Mouse (Mus musculus) layer of hippocampus, postnatal 14 days (tissue): ENCODE measurements at regions not wholly inside any gene's neighbourhood (a gene's known extent, or its start where the extent isn't known, plus 50 kb on each side); places are given as distances from the start of the nearest gene placed in this dataset.

ENCODE experiments used
- DNase-seq, 2 experiments: peaks; one replicate each; pipeline ENCODE4 v3.0.0; 2021 to 2022; ENCODE audit warnings: low spot score in 2 of 2, mixed read lengths in 1 of 2
- microRNA-seq, 2 experiments: library from miRNA; unstranded; fragments of <30 nt; microRNA quantifications; one replicate each; pipeline ENCODE4 v1.2.0; 2021

- no peak for DNase-seq
These were observed 185.4 kb upstream of the Kcnab2 start for GRCm38 (mm10) chr4:152663069-152663468.

- DNase-seq = peak; percentile 37 to 55
These were observed 184.8 kb upstream of the Kcnab2 start for GRCm38 (mm10) chr4:152662439-152662838.

GRCm38 (mm10) chr4:152650198-152650597 is 172.5 kb upstream of the Kcnab2 start:
- no peak for DNase-seq

GRCm38 (mm10) chr4:152647620-152648019 is 169.9 kb upstream of the Kcnab2 start:
- no peak for DNase-seq

- DNase-seq = no peak
These were observed 169.4 kb upstream of the Kcnab2 start for GRCm38 (mm10) chr4:152647084-152647483.

DNA sequence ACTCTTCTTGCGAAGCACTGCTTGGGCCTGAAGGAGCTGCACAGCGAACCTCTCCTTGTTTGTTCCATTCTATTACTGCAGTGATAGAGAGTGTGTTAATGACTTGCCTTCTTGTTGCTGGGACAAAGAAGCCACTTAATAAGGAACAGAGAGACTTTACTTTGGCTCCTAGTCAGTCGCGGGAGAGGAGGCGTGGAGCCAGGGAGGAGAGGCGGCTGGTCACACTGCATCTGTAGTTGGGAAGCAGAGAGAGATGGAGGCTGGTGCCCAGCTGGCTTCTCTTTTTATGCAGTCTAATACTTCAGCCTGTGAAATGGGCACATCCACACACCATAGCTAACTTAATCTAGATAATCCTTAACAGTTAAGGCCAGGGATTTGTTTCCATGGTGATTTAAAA is 159.4 kb upstream of the Kcnab2 start:
- DNase-seq = peak in 1 of 2 experiments; percentile 60

GRCm38 (mm10) chr4:152633896-152634295 is 156.2 kb upstream of the Kcnab2 start:
- no peak for DNase-seq

GRCm38 (mm10) chr4:152628111-152628510 is 150.4 kb upstream of the Kcnab2 start:
- peak; percentile 64 to 83 for DNase-seq

DNA sequence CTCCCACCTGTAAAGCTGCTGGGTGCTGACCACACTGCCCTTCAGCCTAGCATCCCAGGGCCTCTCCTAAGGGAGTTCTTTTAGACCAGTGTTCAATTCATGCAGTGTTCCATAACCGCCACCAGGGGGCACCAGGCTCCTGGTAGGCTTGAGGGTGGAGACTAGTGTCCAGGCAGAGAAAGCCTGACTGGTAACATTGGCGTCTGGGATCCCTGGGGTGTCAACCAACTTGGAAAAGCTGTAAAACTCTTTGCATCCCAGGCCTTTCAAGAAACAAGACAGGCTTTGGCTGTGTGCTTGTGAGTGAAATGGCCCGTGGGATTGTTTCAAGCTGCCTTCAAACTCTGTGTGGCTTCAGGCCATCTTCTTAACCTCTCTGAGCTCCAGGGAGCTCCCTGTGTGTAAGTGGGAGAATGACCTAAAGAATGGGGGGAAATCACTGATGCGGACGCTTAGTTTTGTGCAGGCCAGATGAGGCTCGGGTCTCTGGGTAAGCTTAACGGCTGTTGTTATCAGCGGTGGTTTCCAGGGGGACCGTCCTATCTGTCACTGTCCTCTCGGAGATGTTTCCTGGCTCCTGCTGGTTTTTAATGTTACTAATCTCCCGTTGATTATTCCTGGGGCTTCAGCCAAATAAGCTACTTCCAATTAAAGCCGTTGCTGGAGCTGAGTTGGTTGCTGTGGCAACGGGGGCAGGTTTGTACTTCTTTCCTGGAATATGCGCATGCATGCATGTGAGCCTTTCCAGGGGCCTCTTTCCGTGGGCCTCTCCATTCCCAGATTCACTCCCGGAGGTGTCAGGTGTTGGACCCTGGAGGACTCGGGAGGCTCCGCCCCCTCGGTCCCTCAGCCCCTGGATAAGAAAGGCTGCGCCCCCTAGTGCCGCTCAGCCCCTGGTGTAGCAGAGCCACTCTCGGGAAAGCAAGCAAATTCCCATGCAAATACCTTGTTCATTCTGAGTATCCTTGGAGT is 147.6 kb upstream of the Kcnab2 start:
- DNase-seq = peak; percentile 80 to 90

DNA sequence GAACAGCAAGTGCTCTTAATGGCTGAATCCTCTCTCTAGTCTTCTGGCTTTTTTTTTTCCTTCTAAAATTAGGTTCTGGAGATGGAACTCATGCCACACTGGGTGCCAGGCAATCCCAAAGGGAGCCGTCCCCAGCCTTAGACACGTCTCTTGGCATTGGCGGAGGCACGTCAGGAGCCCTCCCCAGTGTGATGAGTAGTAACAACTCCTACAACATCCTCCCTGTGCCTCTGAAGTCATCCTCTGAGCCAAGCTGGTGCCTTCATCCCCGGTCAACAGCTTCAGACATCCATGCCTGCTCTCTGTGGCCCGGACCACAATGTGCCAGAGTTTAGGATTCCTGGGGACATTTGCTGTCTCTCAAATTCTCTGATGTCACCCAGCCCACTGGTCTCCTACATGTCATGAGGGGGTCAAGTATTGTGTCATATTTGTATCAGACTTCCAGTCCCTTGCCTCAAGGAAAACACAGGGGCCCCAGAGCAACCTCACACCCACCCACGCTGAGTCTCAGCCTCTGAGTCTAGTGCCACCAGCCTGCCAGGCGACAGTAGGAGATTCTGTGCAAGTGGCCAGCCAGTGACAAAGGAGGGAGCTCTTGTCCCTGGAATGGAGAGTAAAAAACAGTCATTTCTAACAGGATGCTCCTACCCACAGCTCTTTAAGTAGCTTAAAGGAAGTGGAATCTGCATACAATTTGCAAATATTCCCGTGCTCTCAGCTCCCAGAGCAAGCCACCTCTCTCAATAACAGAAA is 144.5 kb upstream of the Kcnab2 start:
- DNase-seq = no peak

DNA sequence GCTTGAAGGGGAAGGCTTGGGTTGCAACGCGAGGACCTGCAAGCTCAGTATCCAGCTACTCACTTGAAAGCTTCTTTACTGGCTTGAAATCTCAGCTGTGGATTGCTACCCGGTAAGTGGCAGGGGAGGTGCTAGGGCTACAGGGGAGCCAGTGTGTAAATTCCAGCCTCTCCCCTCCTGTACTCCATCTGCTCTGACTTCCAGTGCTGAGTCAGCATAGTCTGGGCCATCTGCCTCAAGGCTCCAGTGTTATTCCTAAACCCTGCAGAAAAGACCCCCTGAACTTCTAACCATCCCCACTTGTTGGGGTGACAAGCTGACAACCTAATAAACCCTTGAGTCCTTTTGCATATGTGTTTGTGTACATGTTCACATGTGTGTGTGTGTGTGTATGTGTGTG is 140.0 kb upstream of the Kcnab2 start:
- DNase-seq = no peak

DNA sequence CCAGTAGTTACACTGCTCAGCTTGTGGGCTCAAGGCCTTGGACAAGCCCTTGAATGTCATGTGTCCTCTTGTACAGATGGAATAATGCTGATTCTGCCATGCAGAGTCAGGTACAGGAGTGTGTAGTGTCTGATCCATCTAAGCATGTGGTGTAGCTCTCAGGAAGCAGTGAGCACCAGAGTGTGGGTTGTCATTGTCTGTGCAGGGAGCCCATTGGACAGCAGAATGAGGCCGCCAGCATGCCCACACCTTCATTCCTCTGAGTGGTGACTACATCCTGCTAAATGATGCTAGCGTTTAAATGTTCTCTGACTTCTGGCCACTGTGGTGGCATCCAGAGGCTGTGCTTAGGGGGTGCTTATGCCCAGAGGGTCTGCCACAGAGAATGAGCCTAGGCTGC is 137.5 kb upstream of the Kcnab2 start:
- no peak for DNase-seq

DNA sequence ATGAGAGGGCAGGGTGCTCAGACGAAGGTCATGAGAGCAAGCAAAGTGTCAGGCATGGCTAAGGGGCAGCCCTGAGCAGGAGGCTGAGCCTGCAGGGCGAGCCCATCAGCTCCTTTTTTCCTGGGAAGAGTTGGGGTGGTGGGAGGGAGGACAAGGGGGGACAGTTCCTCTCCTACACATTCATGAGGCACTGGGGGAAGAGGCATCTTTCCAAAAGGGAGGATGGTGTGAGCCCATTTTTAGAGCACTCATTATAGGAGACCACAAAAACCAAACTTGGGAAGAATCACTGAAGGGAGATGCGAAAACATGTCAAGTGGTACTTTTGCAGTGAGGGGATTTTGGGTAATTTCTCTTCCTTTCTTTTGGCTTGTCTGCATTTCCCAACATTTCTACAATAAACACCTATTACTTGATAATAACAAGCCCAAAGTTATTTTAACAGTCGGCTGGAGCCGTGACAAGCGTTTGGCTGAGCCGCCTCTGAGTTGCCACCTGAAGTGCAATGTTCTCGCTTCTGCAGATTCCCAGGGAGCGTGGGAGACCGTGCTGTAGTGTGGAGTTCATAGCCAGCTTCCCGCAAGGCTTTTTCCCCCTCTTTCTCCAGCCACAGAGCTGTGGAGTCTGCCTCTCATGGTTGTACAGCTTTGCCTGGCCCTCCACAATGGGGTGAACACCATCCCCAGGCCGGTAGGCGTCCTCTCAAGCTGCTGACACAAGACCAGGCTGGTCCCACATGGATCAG is 136.9 kb upstream of the Kcnab2 start:
- no peak for DNase-seq

Small RNAs in the stretch of these regions (microRNA-seq; reads per million reads assigned to microRNA genes)
- 0 reads per million in 2 experiments for gene Gm25779
